Mouse (Mus musculus) forebrain, embryonic 11.5 days (tissue): ENCODE data around the gene Gm11634. TPM values are rescaled to one million over a fixed set of nuclear protein-coding genes. Genes with fewer than 3 reads are reported as not detected.
A peak's percentile ranks its signal among the peaks of the same experiment; 100 is the strongest.
"Not testable (repeated sequence)": the region's sequence is repeated elsewhere in the genome, so short reads cannot be mapped to it uniquely, and the experiment has no call there.

Source experiments
- ATAC-seq: fragments of 200-750 bp; cut with Nextera tagmentation; replicated peaks from 2 replicates; pipeline ENCODE4 v1.8.0; 2017; ENCODE audit warnings: moderate TSS enrichment; ENCODE audit not compliant: low FRiP score
- DNase-seq: peaks from one replicate; pipeline ENCODE4 v3.0.0-alpha.2; 2017; ENCODE audit warnings: low spot score
- H3K27ac ChIP-seq: fragments of 300-500 bp; sonication (generic); 2 replicates; pipeline ENCODE4 v1.5.1; 2014; ENCODE audit warnings: low read depth, low read length
- H3K27me3 ChIP-seq: fragments of 300-500 bp; sonication (generic); 2 replicates; pipeline ENCODE4 v1.6.1; 2014; ENCODE audit warnings: mild to moderate bottlenecking, low read length, mixed read lengths; ENCODE audit not compliant: control insufficient read depth, insufficient read depth
- H3K36me3 ChIP-seq: fragments of 300-500 bp; sonication (generic); 2 replicates; pipeline ENCODE4 v1.6.1; 2014; ENCODE audit warnings: mild to moderate bottlenecking, low read length, moderate library complexity, mixed read lengths; ENCODE audit not compliant: control insufficient read depth, insufficient read depth
- H3K4me1 ChIP-seq: fragments of 300-500 bp; sonication (generic); replicated peaks from 2 replicates; pipeline ENCODE4 v1.6.1; 2014; ENCODE audit warnings: low read length, mixed read lengths; ENCODE audit not compliant: control insufficient read depth, insufficient read depth
- H3K4me2 ChIP-seq: fragments of 300-500 bp; sonication (generic); 2 replicates; pipeline ENCODE4 v1.6.1; 2014; ENCODE audit warnings: low read depth, mild to moderate bottlenecking, low read length, moderate library complexity, mixed read lengths; ENCODE audit not compliant: severe bottlenecking
- H3K4me3 ChIP-seq: fragments of 300-500 bp; sonication (generic); 2 replicates; pipeline ENCODE4 v1.5.1; 2014; ENCODE audit warnings: low read depth, low read length
- H3K9ac ChIP-seq: fragments of 300-500 bp; sonication (generic); 2 replicates; pipeline ENCODE4 v1.6.1; 2014; ENCODE audit warnings: low read length
- H3K9me3 ChIP-seq: fragments of 300-500 bp; sonication (generic); 2 replicates; pipeline ENCODE4 v1.6.1; 2016; ENCODE audit warnings: low read length, mixed read lengths; ENCODE audit not compliant: control insufficient read depth
- WGBS: fragments of 180-500 bp; shearing (Covaris S2); extraction: QIAGEN DNeasy Blood & Tissue Kit; methylation state at CpG from one replicate; pipeline ENCODE4 v1.1.7; 2014; 5-methylcytosine and 5-hydroxymethylcytosine counted together
- polyA plus RNA-seq: library from polyadenylated mRNA; unstranded; fragments of >200 nt; fragmentation: Nextera tagmentation; extraction: Ambion mirVana; gene quantifications from 2 replicates; pipeline ENCODE4 v1.2.1, GENCODE M21; 2014

Gene Gm11634
- polyA plus RNA-seq, 1 experiment from 2014 or later = 0.44 TPM

DNA sequence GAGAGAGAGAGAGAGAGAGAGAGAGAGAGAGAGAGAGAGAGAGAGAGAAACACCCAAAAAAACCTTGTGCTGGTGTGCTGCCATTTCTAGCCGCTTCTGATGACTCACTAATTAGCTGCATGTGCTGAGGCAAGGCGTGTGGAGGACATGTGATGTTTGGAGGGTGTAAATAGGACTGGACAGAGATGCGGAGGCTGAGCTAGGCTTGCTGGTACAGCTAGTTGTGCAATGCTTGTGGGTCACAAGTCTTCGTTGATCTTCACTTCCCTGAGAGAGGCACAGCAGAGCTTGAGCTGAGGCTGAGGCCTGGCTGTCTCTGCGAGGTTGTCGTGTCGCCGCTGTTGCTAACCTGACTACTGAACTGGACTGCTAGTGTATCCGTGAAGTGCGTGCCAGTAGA is 11.4 kb downstream of the Gm11634 start:
- DNase-seq (no peak), ATAC-seq (no peak)
- no peaks in the 10 kb centered on the region for H3K4me1 ChIP-seq
- H3K4me3 ChIP-seq = no peak overlapping the region
- H3K4me2 ChIP-seq = no peak overlapping the region
- H3K27ac ChIP-seq = no peak overlapping the region
- no peak overlapping the region for H3K9ac ChIP-seq
- no peaks in the 10 kb centered on the region for H3K36me3 ChIP-seq
- WGBS = 90% methylated on average over 10 of the region's 10 CpGs
- no peaks in the 10 kb centered on the region for H3K9me3 ChIP-seq
- no peaks in the 10 kb centered on the region for H3K27me3 ChIP-seq

DNA sequence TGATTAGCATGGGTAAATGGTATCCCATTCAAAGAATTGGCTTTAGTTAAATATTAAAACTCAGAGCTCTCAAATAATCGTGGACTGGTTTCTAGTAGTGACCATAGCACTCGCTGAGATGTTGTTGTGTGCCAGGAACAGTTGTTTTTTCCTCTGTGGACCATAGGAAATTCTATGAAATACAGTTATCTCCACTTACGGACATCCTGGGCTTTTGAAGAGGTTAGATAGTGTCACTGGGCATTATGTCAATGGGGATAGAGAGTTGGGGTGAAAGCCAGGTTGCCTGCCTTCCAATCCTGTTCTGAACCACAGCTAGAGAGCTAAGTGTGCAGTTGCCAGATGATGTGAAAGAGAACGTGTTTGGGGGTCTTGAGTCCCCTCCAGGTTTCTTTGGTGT is 13.3 kb downstream of the Gm11634 start:
- no peaks in the 10 kb centered on the region for H3K4me1 ChIP-seq
- H3K36me3 ChIP-seq = no peaks in the 10 kb centered on the region; the same call in 1 of the 2 replicates
- H3K27me3 ChIP-seq = no peaks in the 10 kb centered on the region
- no peaks in the 10 kb centered on the region for H3K9me3 ChIP-seq
- ATAC-seq = no peak
- H3K9ac ChIP-seq = no peak overlapping the region
- no peak overlapping the region for H3K4me3 ChIP-seq
- WGBS = 81% methylated on average over 4 of the region's 4 CpGs
- no peak overlapping the region for H3K27ac ChIP-seq
- no peak overlapping the region for H3K4me2 ChIP-seq
- no peak for DNase-seq

DNA sequence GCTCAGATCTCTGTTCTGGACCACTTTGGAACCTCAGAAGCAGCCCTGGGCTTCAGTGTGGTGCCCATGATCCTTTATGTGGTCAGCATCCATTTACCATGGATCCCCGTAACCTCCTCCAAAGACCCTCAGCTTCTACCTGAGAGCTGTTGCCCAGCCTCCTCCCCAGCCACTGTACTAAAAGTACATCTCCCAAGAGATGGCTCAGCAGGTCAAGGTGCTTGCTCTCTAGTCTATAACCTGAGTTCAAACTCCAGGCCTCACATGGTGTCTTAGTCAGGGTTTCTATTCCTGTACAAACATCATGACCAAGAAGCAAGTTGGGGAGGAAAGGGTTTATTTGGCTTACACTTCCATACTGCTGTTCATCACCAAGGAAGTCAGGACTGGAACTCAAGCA is 14.0 kb downstream of the Gm11634 start:
- WGBS = 100% methylated on average over 1 of the region's 1 CpGs
- H3K4me3 ChIP-seq, ATAC-seq, H3K27ac ChIP-seq, H3K4me2 ChIP-seq, H3K9ac ChIP-seq, H3K36me3 ChIP-seq, H3K27me3 ChIP-seq, DNase-seq, H3K9me3 ChIP-seq, H3K4me1 ChIP-seq: not testable (repeated sequence)

DNA sequence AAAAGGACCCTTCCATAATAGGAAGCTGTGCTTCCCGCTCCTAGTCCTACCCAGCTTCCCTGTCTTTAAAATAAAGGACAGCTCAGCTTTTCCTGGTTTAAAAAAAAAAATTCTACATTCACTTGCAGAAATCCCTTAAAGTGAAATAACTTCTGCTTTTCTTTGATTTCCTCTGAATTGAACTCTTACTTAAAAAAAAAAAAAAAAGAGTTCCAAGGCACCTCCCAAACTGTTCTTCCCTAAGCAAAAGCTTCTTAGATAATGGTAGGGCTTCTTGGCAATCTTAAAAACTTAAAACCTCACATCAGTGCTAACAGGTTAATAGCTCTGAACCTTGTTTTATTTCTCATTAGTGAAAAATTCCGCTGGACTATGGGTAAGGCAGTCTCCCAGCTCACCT is 15.9 kb downstream of the Gm11634 start:
- ATAC-seq (no peak), DNase-seq (no peak)
- Histone ChIP-seq H3K4me2 (no peak overlapping the region), H3K36me3 (no peaks in the 10 kb centered on the region; the same call in 1 of the 2 replicates), H3K9me3 (no peaks in the 10 kb centered on the region), H3K27me3 (no peaks in the 10 kb centered on the region), H3K9ac (no peak overlapping the region), H3K27ac (no peak overlapping the region), H3K4me1 (no peaks in the 10 kb centered on the region), H3K4me3 (no peak overlapping the region)
- WGBS = 85% methylated on average over 2 of the region's 2 CpGs

DNA sequence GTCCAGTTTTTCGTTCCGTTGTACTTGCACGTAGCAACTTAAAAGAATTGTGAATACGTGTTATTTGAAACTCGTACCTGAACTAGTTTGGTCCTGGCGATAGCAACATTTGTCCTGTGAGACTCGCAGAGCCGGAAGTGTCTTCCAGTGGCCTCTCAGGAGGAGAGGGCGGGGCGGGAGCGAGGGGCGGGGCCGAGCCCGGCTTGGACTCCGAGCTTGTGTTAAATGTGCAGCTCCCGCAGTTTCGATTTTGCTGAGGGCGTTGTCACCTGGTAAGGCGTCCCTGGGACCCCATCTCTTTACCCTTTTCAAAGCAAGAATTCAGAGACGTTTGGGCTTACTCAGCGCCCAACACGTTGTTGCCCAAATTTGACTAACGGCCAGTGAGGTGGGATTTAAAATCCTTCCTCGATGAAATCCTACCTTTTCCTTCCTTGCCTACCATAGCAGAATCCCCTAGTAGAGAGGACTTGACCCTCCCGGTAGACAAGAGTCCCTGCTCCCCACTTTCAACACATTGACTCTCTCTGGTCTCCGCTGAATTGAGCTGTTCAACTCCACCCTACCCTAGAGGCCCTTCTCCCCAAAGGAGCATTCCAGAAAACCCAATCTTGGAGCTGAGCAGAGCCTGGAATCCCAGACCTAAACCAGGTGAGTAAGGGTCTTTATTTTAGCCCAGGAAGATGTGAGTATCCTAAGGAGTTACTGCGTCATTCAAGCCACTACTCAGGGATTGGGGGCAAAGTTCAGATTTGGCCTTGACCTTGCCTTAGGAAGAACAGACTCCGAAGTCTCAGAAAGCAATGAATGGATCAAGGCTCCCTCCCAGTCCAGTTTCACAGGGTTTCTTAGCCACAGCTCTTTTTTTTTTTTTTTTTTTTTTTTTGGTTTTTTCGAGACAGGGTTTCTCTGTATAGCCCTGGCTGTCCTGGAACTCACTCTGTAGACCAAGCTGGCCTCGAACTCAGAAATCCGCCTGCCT is 16.7 kb downstream of the Gm11634 start, which contains the start of gene Tmem106a:
Gene Tmem106a (plus strand): TSS at position 189 of the 982 bp plus-strand sequence.
- WGBS = 20% methylated on average over 30 of the region's 31 CpGs
- Histone ChIP-seq H3K27me3 (no peaks in the 10 kb centered on the region), H3K36me3 (no peaks in the 10 kb centered on the region; the same call in 1 of the 2 replicates), H3K9ac (peak within 1 kb of the TSS; percentile 39), H3K9me3 (no peaks in the 10 kb centered on the region), H3K4me3 (peak within 1 kb of the TSS; percentile 18), H3K4me1 (no peaks in the 10 kb centered on the region), H3K4me2 (peak within 1 kb of the TSS; percentile 48), H3K27ac (no peak within 1 kb of the TSS)
- DNase-seq (peak; percentile 86), ATAC-seq (no peak)

DNA sequence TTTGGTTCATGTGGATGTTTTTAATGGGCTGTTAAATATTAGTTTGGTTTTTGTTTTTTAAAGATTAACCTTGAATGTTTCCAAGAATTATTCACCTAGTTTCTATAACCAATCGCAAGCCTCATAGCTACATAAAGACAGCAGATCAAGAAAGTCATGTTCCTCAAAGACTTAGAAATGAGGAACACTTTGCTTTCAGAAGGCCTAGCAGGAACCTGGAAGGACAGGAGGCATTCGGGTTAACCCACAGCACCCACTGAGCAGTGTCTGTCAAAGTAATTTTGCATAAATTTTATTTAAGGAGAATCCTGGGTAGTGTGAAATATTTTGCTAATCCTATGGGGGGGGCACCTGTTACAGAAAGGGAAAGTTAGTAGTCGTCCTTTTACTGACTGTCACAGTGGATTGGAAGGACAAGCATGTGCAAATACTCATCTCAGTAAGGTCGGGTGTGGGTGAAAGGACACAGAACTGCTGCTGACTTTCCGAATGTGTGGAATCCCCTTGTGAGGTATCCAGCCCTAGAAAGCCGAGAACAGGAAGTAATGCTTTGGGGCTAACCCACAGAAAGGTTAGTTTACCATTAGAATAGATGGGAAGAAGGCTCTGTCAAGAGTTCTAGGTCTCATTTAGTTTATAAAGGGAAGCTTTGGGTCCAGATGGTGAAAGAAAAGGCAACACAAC is 17.8 kb downstream of the Gm11634 start:
- no peaks in the 10 kb centered on the region; the same call in 1 of the 2 replicates for H3K36me3 ChIP-seq
- WGBS = 77% methylated on average over 6 of the region's 6 CpGs
- ATAC-seq (no peak), DNase-seq (no peak)
- no peak overlapping the region for H3K4me2 ChIP-seq
- no peaks in the 10 kb centered on the region for H3K4me1 ChIP-seq
- no peak overlapping the region for H3K27ac ChIP-seq
- H3K9me3 ChIP-seq = no peaks in the 10 kb centered on the region
- no peak overlapping the region for H3K9ac ChIP-seq
- H3K27me3 ChIP-seq = no peaks in the 10 kb centered on the region
- H3K4me3 ChIP-seq = no peak overlapping the region

DNA sequence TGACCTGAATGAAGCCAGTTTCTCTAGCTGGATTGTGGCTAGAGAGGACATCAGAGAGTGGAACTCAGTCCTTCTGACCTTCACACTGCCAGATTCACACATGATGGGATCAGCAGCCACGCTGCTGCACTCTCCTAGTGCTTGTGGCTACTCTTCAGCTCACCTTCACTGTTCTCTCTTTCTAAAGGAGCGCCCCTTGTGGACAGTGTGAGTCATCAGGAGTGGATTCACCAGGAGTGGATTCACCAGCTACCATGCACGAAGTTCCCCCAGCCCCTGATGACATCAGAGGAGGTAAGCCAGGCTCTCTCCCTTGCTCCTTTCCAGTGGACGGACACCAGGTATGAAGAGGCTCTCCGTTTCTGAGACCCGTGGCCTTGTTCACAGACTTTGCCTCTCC is 22.9 kb downstream of the Gm11634 start:
- peaks cover 21% of the 10 kb centered on the region; the same call in 1 of the 2 replicates for H3K36me3 ChIP-seq
- no peak overlapping the region for H3K4me2 ChIP-seq
- H3K27me3 ChIP-seq = no peaks in the 10 kb centered on the region
- no peak overlapping the region for H3K4me3 ChIP-seq
- H3K27ac ChIP-seq = no peak overlapping the region
- H3K9me3 ChIP-seq = no peaks in the 10 kb centered on the region
- no peak for ATAC-seq
- WGBS = 85% methylated on average over 6 of the region's 6 CpGs
- no peak overlapping the region for H3K9ac ChIP-seq
- no peak for DNase-seq
- H3K4me1 ChIP-seq = no peaks in the 10 kb centered on the region

DNA sequence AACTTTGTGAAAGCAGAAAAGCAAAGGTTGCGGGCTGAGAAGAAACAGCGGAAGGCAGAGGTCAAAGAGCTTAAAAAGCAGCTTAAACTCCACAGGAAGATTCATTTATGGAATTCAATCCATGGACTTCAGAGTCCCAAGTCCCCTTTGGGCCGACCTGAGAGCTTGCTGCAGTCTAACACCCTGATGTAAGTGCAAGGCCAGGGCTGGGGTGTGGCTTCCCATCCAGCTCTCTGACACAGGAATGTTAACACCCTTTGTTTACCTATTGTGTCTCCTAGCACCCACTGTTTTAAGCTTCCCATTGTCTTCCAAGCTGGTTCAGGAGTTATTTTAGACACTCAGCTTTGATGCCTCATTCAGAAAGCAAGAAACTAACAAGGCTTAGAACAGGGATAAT is 30.6 kb downstream of the Gm11634 start:
- H3K4me2 ChIP-seq = no peak overlapping the region
- no peak overlapping the region for H3K27ac ChIP-seq
- no peaks in the 10 kb centered on the region for H3K27me3 ChIP-seq
- no peak for DNase-seq
- 82% methylated on average over 3 of the region's 3 CpGs for WGBS
- ATAC-seq = no peak
- H3K9ac ChIP-seq = no peak overlapping the region
- H3K4me3 ChIP-seq = no peak overlapping the region
- H3K36me3 ChIP-seq = peaks cover 34% of the 10 kb centered on the region
- no peaks in the 10 kb centered on the region for H3K9me3 ChIP-seq
- no peaks in the 10 kb centered on the region for H3K4me1 ChIP-seq
